Mouse (Mus musculus): ENCODE results near the gene Gm16503.

GRCm38 (mm10) chr4:147518981-147519380 is 21.0 kb upstream of the Gm16503 start:
- no peak for TF ChIP-seq CTCF (conservative IDR thresholded peaks at IDR 0.05; ENCODE audit: low read length)
- TF ChIP-seq POU5F1 (IDR thresholded peaks at IDR 0.05; ENCODE audit: borderline replicate concordance, low read length), result no peak
- no peak for TF ChIP-seq NANOG (IDR thresholded peaks at IDR 0.05; ENCODE audit: borderline replicate concordance, low read length)

Measured in E14TG2a.4 (cell line).